Mouse (Mus musculus): ENCODE data around the gene Tmem232.
"Not testable (repeated sequence)": the region's sequence is repeated elsewhere in the genome, so short reads cannot be mapped to it uniquely, and the experiment has no call there.

Gene Tmem232

GRCm38 (mm10) chr17:65221687-65222086 is 318.9 kb downstream of the Tmem232 start:
- DNase-seq (ENCODE audit: low spot score): not testable (repeated sequence)

Data from c-Kit-positive CD71-positive TER-119-positive erythroid progenitor cells, embryonic 14.5 days (primary cell).